Mouse (Mus musculus) heart, adult 2 months (tissue): Measurements from ENCODE around the gene Pick1.

ENCODE experiments used
- CTCF ChIP-seq: fragments of 200-600 bp; IDR thresholded peaks from 2 replicates; pipeline ENCODE4 v1.8.1; 2022; ENCODE audit warnings: antibody characterized with exemption, mild to moderate bottlenecking, moderate library complexity
- EP300 ChIP-seq: fragments of 200-500 bp; IDR thresholded peaks from 2 replicates; pipeline ENCODE4 v1.6.1; 2011; ENCODE audit warnings: low read depth, low read length, control low read depth; ENCODE audit not compliant: insufficient read depth
- POLR2A ChIP-seq: fragments of 200-500 bp; IDR thresholded peaks from 2 replicates; pipeline ENCODE4 v1.6.1; 2011; ENCODE audit warnings: mild to moderate bottlenecking, low read depth, low read length, control low read depth; ENCODE audit not compliant: insufficient read depth

DNA sequence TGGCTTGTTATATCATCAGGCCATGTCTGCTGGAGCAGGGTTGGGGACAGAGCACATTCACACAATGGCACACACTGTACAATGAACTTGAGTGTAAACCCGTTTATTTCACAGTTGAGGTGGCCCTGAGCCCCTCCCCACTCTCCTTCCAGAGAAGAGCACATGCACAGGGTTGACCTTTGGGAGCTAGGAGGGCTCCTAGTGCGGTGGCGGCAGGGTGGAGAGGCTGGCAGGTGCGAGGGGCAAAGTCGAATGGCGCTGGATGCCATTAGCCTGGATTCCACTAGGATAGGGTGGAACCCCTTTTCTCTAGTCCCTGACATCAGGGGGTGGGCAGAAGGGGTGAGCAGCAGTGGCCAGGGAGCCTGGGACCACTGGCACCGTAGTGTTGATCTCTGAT lies 57.2 kb downstream of the Pick1 start:
- TF ChIP-seq POLR2A, result no peak
- TF ChIP-seq CTCF, result no peak
- TF ChIP-seq EP300, result no peak
